Mouse (Mus musculus) forebrain, embryonic 14.5 days (tissue): ENCODE data around the gene Sox6. TPM values are rescaled to one million over a fixed set of nuclear protein-coding genes. Genes with fewer than 3 reads are reported as not detected.
"Not testable (repeated sequence)": the region's sequence is repeated elsewhere in the genome, so short reads cannot be mapped to it uniquely, and the experiment has no call there.

Experiments used
- ATAC-seq: fragments of 200-750 bp; cut with Nextera tagmentation; 2 replicates; pipeline ENCODE4 v1.8.0; 2017; ENCODE audit warnings: mild to moderate bottlenecking, moderate library complexity
- DNase-seq: peaks from one replicate; pipeline ENCODE4 v3.0.0-alpha.2; 2015; ENCODE audit warnings: low spot score
- H3K27ac ChIP-seq: fragments of 300-500 bp; sonication (generic); 2 replicates; pipeline ENCODE4 v1.5.1; 2014; ENCODE audit warnings: low read depth, mild to moderate bottlenecking, control low read depth, low read length, moderate library complexity
- H3K27me3 ChIP-seq: fragments of 300-500 bp; sonication (generic); replicated peaks from 2 replicates; pipeline ENCODE4 v1.6.1; 2014; ENCODE audit warnings: low read length, control low read depth, mixed read lengths; ENCODE audit not compliant: control insufficient read depth, insufficient read depth
- H3K36me3 ChIP-seq: fragments of 300-500 bp; sonication (generic); 2 replicates; pipeline ENCODE4 v1.6.1; 2014; ENCODE audit warnings: low read length, control low read depth; ENCODE audit not compliant: control insufficient read depth, insufficient read depth
- H3K4me1 ChIP-seq: fragments of 300-500 bp; sonication (generic); 2 replicates; pipeline ENCODE4 v1.6.1; 2014; ENCODE audit warnings: antibody characterized with exemption, low read length, control low read depth; ENCODE audit not compliant: control insufficient read depth, insufficient read depth
- H3K4me2 ChIP-seq: fragments of 300-500 bp; sonication (generic); 2 replicates; pipeline ENCODE4 v1.6.1; 2014; ENCODE audit warnings: mild to moderate bottlenecking, control low read depth, low read length
- H3K4me3 ChIP-seq: fragments of 300-500 bp; sonication (generic); 2 replicates; pipeline ENCODE4 v1.5.1; 2014; ENCODE audit warnings: low read depth, low read length, control low read depth
- H3K9ac ChIP-seq: fragments of 300-500 bp; sonication (generic); 2 replicates; pipeline ENCODE4 v1.6.1; 2014; ENCODE audit warnings: mild to moderate bottlenecking, low read length, control low read depth, moderate library complexity
- H3K9me3 ChIP-seq: fragments of 300-500 bp; sonication (generic); replicated peaks from 2 replicates; pipeline ENCODE4 v1.6.1; 2016; ENCODE audit warnings: low read length, control low read depth, mixed read lengths; ENCODE audit not compliant: control insufficient read depth
- WGBS: fragments of 180-500 bp; shearing (Covaris S2); extraction: QIAGEN DNeasy Blood & Tissue Kit; methylation state at CpG from one replicate; pipeline ENCODE4 v1.1.7; 2014; 5-methylcytosine and 5-hydroxymethylcytosine counted together
- polyA plus RNA-seq: library from polyadenylated mRNA; unstranded; fragments of >200 nt; fragmentation: Nextera tagmentation; extraction: Ambion mirVana; gene quantifications from 2 replicates; pipeline ENCODE4 v1.2.1, GENCODE M21; 2014

The Sox6 gene
- polyA plus RNA-seq = 78.4 and 84.9 TPM in 2 replicates

DNA sequence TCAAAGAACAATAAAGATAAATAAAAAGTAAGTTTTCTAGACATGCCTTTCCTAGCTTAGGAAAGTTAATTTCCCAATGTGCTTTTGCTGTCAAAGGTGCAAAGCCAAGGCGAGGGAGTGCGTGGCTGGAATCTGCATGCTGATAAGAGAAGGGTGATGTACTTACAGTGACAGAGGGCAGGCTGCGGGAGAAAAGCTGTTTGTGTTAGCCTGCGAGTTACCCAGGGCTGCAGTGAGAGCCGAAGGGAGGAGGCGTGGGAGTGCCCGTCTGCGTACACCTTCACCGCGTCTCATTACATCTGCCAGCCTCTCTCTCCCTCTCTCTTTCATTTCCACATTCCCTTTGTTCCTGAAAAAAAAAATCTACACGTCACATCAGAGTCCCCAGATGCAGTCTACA is at the start of gene Sox6:
Gene Sox6, minus strand, starts transcription at position 286 of the 400 bp plus-strand sequence.
- peak within 1 kb of the TSS; percentile 63 for H3K9ac ChIP-seq
- ATAC-seq (no peak), DNase-seq (peak; percentile 58)
- under 1% methylated on average over 11 of the region's 11 CpGs for WGBS
- no peaks in the 10 kb centered on the region for H3K36me3 ChIP-seq
- H3K27ac ChIP-seq = peak within 1 kb of the TSS; percentile 74
- H3K27me3 ChIP-seq = peaks cover 15% of the 10 kb centered on the region
- H3K4me2 ChIP-seq = peak within 1 kb of the TSS; percentile 100
- peaks cover 23% of the 10 kb centered on the region for H3K4me1 ChIP-seq
- H3K9me3 ChIP-seq = no peaks in the 10 kb centered on the region
- H3K4me3 ChIP-seq = peak within 1 kb of the TSS; percentile 50

DNA sequence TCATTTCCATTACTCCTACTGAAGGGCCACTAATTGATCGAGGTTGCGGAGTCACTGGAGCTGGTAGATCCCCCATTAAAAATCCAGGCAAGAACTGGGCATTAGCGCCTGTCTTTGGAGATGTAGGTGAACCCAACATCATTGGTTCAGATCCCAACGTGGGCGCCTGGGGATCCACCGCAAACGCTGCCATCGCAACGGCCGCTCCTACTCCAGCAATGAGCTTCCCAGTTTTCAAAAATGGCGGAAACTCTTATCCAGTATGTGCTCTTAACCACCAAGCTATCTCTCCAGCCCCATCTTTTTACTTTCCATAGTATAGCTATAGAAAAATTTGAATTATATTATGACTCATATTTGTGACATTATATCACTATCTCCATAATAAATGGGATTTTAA is 45.8 kb upstream of the Sox6 start, which contains the start of gene Gm4353:
Gene Gm4353, minus strand, starts transcription at position 270 of the 400 bp plus-strand sequence.
- H3K4me2 ChIP-seq, H3K9ac ChIP-seq, H3K36me3 ChIP-seq, H3K9me3 ChIP-seq, H3K4me1 ChIP-seq, ATAC-seq, H3K27ac ChIP-seq, H3K27me3 ChIP-seq, H3K4me3 ChIP-seq, DNase-seq: not testable (repeated sequence)
- 97% methylated on average over 11 of the region's 11 CpGs for WGBS

DNA sequence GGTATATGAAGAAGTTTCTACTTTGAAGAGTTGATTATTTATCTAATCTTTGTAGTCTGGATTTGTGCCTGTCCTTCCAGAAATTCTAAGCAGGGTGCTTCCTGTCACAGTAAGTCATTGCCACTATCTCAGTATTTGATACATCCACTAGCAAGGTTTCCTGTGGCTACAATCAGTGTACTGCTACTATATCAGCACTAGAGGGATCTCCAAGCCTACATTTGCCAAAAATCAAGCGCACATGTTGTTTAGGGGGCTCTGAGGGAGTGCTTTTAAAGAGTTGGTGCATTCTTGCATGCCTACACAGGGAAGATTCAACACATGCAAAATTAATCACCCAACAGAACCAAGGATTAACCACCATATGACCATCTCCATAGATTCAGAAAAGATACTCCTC is 22.1 kb upstream of the Sox6 start:
- H3K4me3 ChIP-seq = no peak overlapping the region
- no peaks in the 10 kb centered on the region for H3K27me3 ChIP-seq
- no peaks in the 10 kb centered on the region for H3K9me3 ChIP-seq
- no peak overlapping the region for H3K4me2 ChIP-seq
- no peaks in the 10 kb centered on the region for H3K36me3 ChIP-seq
- ATAC-seq = no peak
- DNase-seq = no peak
- no peak overlapping the region for H3K9ac ChIP-seq
- no peak overlapping the region for H3K27ac ChIP-seq
- 50% methylated on average over 1 of the region's 1 CpGs for WGBS
- H3K4me1 ChIP-seq = no peaks in the 10 kb centered on the region

DNA sequence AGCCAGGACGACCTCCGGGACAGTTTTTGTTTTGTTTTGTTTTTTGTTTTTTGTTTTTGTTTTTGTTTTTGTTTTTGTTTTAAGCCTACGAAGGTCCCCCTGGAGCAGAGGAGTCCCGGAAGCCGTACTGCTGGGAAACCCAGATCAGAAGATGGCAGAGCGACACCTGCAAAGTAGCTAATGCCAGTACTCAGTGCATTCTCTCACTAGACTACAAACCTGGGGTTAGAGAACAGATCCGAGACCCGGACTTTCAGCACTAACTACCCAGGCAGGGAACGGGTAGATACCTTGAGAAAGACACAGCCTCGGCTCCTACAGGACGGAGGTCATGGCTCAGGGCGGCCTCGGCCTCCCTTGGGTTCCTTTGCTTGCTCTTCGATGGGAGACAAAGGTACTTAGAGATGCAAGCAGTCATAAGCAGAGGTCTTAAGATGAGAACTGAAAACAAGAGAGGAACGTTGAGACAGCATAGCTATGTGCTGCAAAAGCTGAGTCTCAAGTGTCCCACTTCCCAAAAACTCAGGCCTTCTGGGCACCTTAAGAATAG is 1.9 kb upstream of the Sox6 start:
- Histone ChIP-seq H3K9ac (peak overlapping the region; percentile 42; the same call in 1 of the 2 replicates), H3K4me2 (peak overlapping the region; percentile 100), H3K4me1 (peaks cover 18% of the 10 kb centered on the region), H3K4me3 (peak overlapping the region; percentile 50), H3K9me3 (no peaks in the 10 kb centered on the region), H3K36me3 (no peaks in the 10 kb centered on the region), H3K27me3 (peaks cover 15% of the 10 kb centered on the region), H3K27ac (no peak overlapping the region)
- WGBS = 14% methylated on average over 15 of the region's 15 CpGs
- ATAC-seq = peak; percentile 11; the same call in 1 of the 2 replicates
- DNase-seq = no peak

DNA sequence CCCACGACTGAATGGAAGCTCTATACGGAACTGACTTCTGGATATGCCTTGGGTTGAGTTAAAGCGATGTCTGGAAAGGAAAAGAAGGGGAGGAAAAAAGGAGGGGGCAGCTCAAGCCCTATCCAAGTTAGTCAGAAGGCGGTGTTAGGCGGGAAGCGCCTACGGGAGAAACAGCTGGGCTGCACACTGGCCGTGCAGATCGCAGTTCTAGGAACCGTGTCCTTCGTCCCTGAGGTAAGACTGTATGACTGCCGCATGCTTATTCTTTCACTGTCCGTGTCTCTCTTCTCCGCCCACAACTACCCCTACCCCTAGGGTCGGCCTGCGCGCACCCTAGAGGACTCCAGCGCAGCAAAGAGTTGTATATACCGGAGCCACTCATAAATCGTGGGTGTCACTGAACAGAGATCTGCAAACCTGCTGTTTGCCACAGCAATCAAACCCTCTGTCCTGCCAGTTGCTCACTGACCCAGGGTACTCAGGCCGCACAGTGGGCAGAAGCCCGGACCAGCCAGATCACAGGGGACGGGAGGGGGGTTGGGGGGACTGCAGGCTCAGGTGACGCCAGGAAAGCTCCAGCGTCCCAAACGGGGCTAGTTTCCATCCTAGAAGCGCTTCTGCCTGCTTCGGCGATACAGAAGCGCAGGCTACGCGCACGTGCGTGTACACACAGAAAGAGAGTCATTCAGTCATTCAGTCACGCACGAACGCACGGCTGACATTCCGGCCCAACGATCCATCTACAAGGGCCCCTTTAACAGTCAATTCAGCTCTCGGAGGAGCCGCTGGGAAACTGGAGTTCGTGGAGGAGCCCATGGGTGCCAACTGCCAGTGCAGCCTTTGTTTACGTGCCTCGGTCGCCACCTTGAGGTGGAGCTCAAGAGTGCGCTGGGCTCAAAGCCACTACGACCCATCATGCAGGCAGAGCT is 1.2 kb upstream of the Sox6 start:
- ATAC-seq (peak; percentile 87), DNase-seq (peak; percentile 95)
- WGBS = 0% methylated on average over 48 of the region's 48 CpGs
- peaks cover 22% of the 10 kb centered on the region for H3K4me1 ChIP-seq
- H3K27ac ChIP-seq = peak overlapping the region; percentile 74
- peak overlapping the region; percentile 100 for H3K4me2 ChIP-seq
- H3K36me3 ChIP-seq = no peaks in the 10 kb centered on the region
- H3K9ac ChIP-seq = peak overlapping the region; percentile 63
- peak overlapping the region; percentile 50 for H3K4me3 ChIP-seq
- no peaks in the 10 kb centered on the region for H3K9me3 ChIP-seq
- peaks cover 15% of the 10 kb centered on the region for H3K27me3 ChIP-seq

DNA sequence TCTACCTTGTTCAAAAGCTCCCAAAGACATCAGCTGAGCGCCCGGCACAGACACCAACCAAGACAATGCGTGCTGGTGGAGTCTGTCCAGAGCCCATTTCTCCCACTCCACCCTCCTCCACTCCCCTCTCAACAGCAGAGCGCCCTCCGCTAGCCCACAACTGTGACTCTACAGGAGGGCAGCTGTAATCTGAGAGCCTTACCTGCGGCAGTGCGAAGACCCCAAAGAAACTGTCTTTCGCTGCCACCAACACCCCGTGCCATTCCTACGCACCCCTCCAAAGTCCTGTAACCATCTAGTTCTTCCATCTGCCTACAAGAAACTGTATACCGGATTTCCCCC is 571 bp upstream of the Sox6 start, which contains the start of gene 1110004F10Rik:
Gene 1110004F10Rik, plus strand, starts transcription at position 202 of the 342 bp plus-strand sequence.
- peak within 1 kb of the TSS; percentile 100 for H3K4me2 ChIP-seq
- H3K9ac ChIP-seq = peak within 1 kb of the TSS; percentile 63
- H3K4me1 ChIP-seq = peaks cover 23% of the 10 kb centered on the region
- H3K36me3 ChIP-seq = no peaks in the 10 kb centered on the region
- H3K9me3 ChIP-seq = no peaks in the 10 kb centered on the region
- 0 out of 2 replicates have a peak, but pooled peaks have one; percentile 11 for ATAC-seq
- 0% methylated on average over 11 of the region's 11 CpGs for WGBS
- H3K27ac ChIP-seq = peak within 1 kb of the TSS; percentile 74
- H3K4me3 ChIP-seq = peak within 1 kb of the TSS; percentile 50
- peaks cover 15% of the 10 kb centered on the region for H3K27me3 ChIP-seq
- DNase-seq = peak; percentile 42

DNA sequence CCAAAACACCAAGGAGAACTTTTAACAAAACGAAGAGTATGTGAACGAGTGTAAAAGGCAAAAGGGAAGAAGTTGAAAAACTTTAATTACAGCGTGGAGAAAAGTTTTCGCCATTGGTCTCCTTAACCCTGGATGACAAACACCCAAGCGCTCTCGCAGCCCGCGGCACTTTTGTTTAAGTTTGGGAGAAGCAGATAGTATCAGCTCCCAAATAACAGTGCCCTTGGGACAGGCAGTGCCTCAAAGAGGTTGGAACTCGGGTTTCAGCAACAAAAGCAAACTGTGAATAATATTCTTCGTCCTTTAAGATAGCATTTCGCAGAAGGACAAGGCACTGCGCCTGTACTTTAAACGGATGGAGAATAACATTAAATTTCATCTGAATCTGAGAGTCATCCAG is 572 bp downstream of the Sox6 start:
- WGBS = 4% methylated on average over 13 of the region's 13 CpGs
- DNase-seq = no peak
- no peak overlapping the region for H3K27ac ChIP-seq
- peak overlapping the region; percentile 40 for H3K9ac ChIP-seq
- no peak for ATAC-seq
- H3K4me1 ChIP-seq = peaks cover 23% of the 10 kb centered on the region
- H3K36me3 ChIP-seq = no peaks in the 10 kb centered on the region
- H3K9me3 ChIP-seq = no peaks in the 10 kb centered on the region
- peaks cover 15% of the 10 kb centered on the region for H3K27me3 ChIP-seq
- peak overlapping the region; percentile 100 for H3K4me2 ChIP-seq
- peak overlapping the region; percentile 50 for H3K4me3 ChIP-seq

DNA sequence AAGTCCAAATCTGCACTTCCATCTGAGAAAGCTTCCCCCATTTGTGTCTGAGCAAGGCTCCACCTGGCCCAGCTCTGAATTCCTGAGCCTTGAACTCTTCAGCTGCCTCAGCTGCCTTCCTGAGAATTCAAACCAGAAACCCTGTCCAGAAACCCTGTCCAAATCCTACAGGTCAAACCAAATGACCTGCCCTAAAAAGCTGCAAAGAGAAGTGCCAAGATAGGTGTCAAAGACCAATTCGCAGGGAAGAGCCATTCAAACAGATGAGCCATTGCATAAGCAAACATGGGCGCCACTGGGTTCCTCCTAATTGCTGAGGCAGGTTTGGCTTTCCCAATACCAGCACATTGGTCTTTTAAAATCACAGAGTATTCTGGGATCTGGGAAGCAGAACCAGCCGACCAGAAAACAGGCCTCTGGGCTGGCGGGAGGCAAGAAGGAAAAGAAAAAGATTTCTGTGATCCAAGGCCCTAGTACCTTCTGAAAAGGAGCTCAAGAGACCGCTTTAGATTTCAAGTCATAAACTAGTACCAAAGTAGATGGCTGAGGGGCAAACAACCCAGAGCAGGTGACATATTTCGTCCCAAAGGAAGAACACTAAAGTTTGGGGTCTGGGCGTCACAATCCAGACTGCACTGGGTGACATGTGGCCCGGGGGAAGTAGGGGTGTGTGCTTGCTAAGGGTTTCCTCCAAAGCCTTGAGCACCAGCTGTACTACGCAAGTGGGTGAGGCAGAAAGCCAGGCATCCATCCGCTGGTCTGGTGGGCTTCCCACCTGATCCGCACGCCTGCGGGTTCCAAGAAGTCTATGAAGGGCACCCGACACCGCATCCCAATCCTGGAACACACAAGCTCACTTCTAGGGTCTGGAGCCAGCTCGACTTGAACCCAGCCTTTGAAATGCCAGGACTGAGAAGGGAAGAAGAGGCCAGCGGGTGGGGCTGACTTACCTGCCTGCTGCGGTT is 1.7 kb downstream of the Sox6 start:
- Histone ChIP-seq H3K4me2 (peak overlapping the region; percentile 100), H3K27me3 (peaks cover 15% of the 10 kb centered on the region), H3K9ac (peak overlapping the region; percentile 40), H3K4me1 (peaks cover 23% of the 10 kb centered on the region), H3K36me3 (no peaks in the 10 kb centered on the region), H3K27ac (peak overlapping the region; percentile 41; the same call in 1 of the 2 replicates), H3K9me3 (no peaks in the 10 kb centered on the region), H3K4me3 (peak overlapping the region; percentile 50)
- DNase-seq (no peak), ATAC-seq (no peak)
- 37% methylated on average over 18 of the region's 18 CpGs for WGBS
